Mouse (Mus musculus): Measurements from ENCODE around the gene Gria4.

DNA sequence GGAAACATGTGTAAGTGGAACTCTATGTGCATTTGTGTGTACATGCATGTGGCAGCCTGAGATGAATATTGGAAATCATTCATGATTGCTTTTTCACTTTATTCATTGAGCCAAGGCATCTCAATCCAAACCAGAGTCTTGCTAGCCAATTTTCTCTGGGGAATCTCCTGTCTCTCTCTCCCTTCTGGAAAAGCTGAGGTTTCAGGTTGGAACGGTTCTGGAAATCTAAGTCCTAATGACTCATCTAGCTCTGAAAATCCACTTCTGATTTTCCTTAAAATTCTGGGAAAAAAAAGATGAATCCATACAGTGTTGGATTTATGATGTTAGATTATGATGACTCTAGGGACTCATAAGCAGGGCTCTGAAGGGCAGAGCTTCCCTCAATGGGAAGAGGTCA, 337.8 kb downstream of the Gria4 start:
- TF ChIP-seq POLR2A (IDR thresholded peaks at IDR 0.05; ENCODE audit: extremely low read depth, insufficient read depth, low read length), result no peak
- TF ChIP-seq CTCF (IDR thresholded peaks at IDR 0.05; ENCODE audit: extremely low read depth, insufficient read depth, low read length), result no peak

All from cortical plate, adult 2 months (tissue).